Mouse (Mus musculus) liver, postnatal 0 days (tissue): ENCODE results near the gene Cd6.

Experiments
- CTCF ChIP-seq: sonication (generic); IDR thresholded peaks from 2 replicates; pipeline ENCODE4 v1.5.1; 2016; ENCODE audit warnings: antibody characterized with exemption, low read depth
- EP300 ChIP-seq: IDR thresholded peaks from 2 replicates; pipeline ENCODE4 v1.6.1; 2016; ENCODE audit warnings: antibody characterized with exemption, low read depth, mild to moderate bottlenecking

DNA sequence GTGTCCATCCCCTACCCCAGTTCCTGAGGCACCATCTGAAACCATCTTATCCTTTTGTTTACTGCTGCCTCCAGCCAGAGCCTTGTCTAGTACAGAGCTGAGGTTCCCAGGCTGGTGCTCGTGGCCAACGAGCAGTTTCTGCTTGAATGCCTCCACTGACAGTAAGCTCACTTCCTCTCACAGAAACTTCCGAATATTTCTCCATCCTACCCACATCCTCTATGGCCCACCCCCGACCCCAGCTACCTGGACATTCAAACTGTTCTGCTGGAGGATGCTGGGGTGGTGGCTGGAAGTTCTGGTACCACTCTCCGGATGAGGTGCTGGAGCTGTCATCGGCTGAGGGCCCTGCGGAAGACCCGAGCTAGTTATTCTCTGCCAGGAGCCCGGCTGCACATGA, 39.5 kb downstream of the Cd6 start:
- TF ChIP-seq EP300 (no peak), CTCF (no peak)
